Mouse (Mus musculus): ENCODE results near the gene Lpar5.
A peak's percentile ranks its signal among the peaks of the same experiment; 100 is the strongest.

Gene Lpar5

GRCm38 (mm10) chr6:125128724-125129123, 61.0 kb downstream of the Lpar5 start:
- no peak for DNase-seq (ENCODE audit: low spot score in 2 of 2)

- no peak for DNase-seq (ENCODE audit: low spot score in 2 of 2)
Observed at GRCm38 (mm10) chr6:125129710-125130402, 62.1 kb downstream of the Lpar5 start.

DNA sequence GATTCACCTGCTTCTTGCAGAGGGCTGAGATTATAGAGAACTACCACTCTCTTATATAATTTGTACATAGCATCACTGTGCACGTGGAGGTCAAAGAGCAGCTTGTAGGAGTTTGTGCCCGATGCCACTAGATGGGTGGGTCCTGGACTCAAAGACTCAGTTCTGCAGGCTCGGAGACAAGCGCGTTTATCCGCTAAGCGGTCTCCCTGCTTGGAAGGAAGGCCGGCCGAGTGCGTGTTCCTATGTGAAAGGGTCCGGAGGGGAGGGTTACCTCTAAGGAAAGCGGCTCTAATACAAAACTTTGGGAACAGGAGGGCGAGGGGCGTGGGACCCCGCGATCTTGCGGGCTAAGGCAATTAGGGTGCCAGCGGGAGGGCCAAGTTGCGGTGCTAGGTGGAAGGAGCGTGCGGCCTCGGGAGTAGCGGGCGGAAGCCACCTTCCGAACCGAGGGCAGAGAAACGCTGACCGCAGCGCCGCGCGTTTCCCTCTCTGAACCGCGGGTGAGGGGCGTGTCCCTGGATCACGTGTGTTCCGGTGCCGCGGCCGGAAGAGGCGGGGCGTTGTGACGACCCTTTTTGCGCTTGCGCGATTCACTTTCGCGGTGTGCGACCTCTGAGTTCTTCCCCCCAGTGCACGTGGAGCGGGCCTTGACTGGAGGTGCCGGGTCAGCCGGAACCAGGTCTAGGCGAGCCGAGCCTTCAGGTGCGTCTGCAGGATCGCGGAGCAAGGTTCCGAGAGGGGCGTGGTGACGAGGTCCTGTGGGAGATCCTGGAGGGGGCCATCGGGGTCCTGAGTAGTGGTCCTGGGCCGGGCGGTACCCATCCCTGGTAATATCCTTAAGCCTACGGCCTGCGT, 63.8 kb downstream of the Lpar5 start, which contains the start of gene Nop2:
Gene Nop2 (plus strand): TSS at position 608 of the 855 bp plus-strand sequence.
- peak; percentile 64 to 68 for DNase-seq (ENCODE audit: low spot score in 2 of 2)

All from frontal cortex, postnatal 25 days (tissue).